Mouse (Mus musculus): ENCODE measurements around the gene Ppm1e. TPM values are rescaled to one million over a fixed set of nuclear protein-coding genes. Genes with fewer than 3 reads are reported as not detected.

The Ppm1e gene
- polyA plus RNA-seq, 1 experiment from 2014 or later, result 40.7 TPM

DNA sequence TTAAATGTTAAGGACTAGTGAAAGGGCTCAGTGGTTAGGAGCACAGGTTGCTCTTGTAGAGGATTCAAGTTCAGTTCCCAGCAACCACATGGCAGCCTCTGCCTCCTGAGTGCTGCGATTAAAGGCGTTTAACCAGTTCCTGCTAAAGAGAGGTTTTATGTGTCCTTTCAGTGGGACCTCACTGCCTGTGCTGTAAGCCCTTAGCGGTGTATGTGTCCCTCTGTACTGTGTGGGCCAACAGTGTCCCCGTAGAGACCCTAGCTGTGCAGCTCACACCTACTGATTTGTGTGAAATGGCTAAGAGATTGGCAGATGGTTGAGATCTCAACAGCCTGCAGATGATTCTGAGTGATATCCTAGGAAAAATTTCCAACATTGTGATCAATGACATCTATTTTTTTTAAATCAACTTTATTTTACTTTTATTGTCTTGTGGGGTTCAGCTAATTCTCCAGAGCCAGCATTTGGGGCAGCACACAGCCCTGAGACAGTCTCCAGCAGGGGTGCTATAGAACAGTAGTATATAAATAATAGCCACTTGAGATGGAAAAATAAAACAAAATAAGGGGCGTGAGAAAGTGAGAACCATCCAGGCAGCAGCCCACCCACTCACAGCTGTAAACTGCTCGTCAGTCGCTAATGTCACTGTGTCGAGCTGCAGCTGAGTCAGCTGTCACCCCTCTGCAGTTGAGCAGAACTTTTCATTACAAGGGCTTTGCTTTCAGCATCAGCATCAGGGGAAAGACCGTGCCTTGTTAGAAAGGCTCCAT is 111.9 kb downstream of the Ppm1e start:
- 59% methylated on average over 9 of the region's 9 CpGs for WGBS
- Histone ChIP-seq H3K4me2 (replicated peaks) (no peak overlapping the region), H3K27me3 (ENCODE audit: control insufficient read depth, insufficient read depth, low read length) (no peaks in the 10 kb centered on the region), H3K4me3 (replicated peaks; ENCODE audit: low read length) (no peak overlapping the region), H3K36me3 (replicated peaks; ENCODE audit: control insufficient read depth, insufficient read depth) (peaks cover 6% of the 10 kb centered on the region; the same call in 1 of the 2 replicates), H3K9ac (no peak overlapping the region), H3K9me3 (ENCODE audit: control insufficient read depth, low read length) (no peaks in the 10 kb centered on the region), H3K4me1 (replicated peaks; ENCODE audit: control insufficient read depth, insufficient read depth, low read length) (no peaks in the 10 kb centered on the region; the same call in 1 of the 2 replicates), H3K27ac (no peak overlapping the region)
- no peak for DNase-seq (ENCODE audit: low spot score)
- no peak for ATAC-seq (ENCODE audit: low FRiP score)

DNA sequence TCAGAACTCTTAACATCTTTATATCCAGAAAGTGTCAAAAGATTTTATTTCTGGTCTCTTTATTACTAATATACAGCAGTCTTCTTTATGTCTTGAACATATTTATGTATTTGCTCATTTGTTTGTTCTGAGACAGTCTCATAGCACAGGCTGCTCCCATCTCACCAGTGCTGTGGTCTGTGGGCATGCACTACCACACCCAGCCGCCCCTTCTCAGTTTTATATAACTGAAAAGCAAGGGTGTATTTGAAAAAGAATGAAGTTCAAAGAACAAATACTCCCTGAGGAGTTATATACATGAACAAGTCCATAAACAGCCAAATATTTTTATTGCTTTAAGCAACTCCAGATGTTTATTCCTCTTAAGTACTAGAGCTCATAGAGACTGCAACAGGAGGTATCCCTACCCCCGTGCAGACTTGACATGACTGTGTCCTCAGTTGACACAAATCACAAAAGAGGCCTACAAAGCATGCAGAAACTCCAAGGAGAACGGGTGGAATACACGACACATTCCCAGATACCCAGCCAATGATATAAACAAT is 112.6 kb downstream of the Ppm1e start:
- WGBS, result 74% methylated on average over 4 of the region's 4 CpGs
- no peaks in the 10 kb centered on the region for H3K9me3 ChIP-seq (ENCODE audit: control insufficient read depth, low read length)

DNA sequence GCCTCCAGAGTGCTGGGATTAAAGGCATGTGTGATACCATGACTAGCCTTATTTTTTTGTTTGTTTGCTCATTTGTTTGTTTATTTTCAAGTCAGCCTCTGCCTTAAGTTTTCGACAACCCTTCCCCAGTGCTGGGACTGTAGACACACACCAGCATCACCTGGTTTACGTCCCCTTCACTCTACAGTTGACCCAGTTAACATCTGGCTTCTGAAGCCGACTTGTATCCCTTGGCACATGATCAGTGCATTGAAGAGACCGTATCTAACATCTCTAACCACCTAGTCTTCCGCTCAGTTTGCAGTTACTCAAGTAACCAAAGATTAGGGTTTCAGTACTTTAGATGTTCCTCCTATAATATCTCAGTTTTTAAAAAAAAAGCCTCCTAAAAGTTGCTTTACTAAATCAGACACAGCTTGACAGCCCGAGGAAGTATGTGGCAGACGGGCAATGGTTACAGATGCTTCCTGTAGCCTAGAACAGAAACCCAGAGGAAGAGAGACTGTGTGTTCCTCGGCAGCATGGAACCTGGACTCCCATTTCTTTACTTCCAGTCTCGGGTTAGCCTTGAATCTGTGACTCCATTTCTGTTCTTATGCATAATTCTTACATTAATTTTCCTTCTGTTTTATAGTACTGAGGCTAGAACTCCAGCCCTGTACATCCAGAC is 113.5 kb downstream of the Ppm1e start:
- Histone ChIP-seq H3K9me3 (ENCODE audit: control insufficient read depth, low read length) (no peaks in the 10 kb centered on the region), H3K27me3 (ENCODE audit: control insufficient read depth, insufficient read depth, low read length) (no peaks in the 10 kb centered on the region), H3K4me3 (replicated peaks; ENCODE audit: low read length) (no peak overlapping the region), H3K4me2 (replicated peaks) (no peak overlapping the region), H3K36me3 (replicated peaks; ENCODE audit: control insufficient read depth, insufficient read depth) (peaks cover 13% of the 10 kb centered on the region; the same call in 1 of the 2 replicates), H3K9ac (no peak overlapping the region), H3K4me1 (replicated peaks; ENCODE audit: control insufficient read depth, insufficient read depth, low read length) (no peaks in the 10 kb centered on the region; the same call in 1 of the 2 replicates), H3K27ac (no peak overlapping the region)
- ATAC-seq (ENCODE audit: low FRiP score) (no peak), DNase-seq (ENCODE audit: low spot score) (no peak)
- WGBS, result 91% methylated on average over 9 of the region's 9 CpGs

More for the DNA sequence above, 112.6 kb downstream of the Ppm1e start:
- Histone ChIP-seq H3K9ac (no peak overlapping the region), H3K27ac (no peak overlapping the region), H3K4me2 (replicated peaks) (no peak overlapping the region), H3K27me3 (ENCODE audit: control insufficient read depth, insufficient read depth, low read length) (no peaks in the 10 kb centered on the region), H3K4me3 (replicated peaks; ENCODE audit: low read length) (no peak overlapping the region), H3K36me3 (replicated peaks; ENCODE audit: control insufficient read depth, insufficient read depth) (peaks cover 7% of the 10 kb centered on the region; the same call in 1 of the 2 replicates), H3K4me1 (replicated peaks; ENCODE audit: control insufficient read depth, insufficient read depth, low read length) (no peaks in the 10 kb centered on the region; the same call in 1 of the 2 replicates)
- no peak for DNase-seq (ENCODE audit: low spot score)
- no peak for ATAC-seq (ENCODE audit: low FRiP score)

DNA sequence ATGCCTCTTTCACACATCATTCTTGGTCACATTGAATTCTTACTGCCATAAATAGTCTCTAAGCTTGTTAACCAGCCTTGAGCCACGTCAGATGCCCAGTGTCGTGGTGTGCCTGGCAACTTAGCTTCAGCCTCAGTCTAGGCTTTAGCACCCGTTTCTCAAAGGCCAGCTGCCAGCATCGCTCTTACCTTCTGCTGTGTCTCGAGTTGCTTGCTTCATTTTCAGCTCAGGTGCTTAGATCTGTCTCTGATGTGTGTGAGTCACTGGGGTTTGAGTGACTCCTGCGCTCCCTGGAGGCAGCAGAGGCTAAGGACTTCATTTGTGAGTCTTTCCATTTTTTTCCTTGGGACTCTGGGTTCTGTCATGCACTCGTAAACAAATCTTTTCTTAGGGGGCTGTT is 117.6 kb downstream of the Ppm1e start:
- H3K27ac ChIP-seq, result no peak overlapping the region
- H3K9me3 ChIP-seq (ENCODE audit: control insufficient read depth, low read length), result no peaks in the 10 kb centered on the region
- H3K4me3 ChIP-seq (replicated peaks; ENCODE audit: low read length), result no peak overlapping the region
- ATAC-seq (ENCODE audit: low FRiP score), result no peak
- H3K36me3 ChIP-seq (replicated peaks; ENCODE audit: control insufficient read depth, insufficient read depth), result peaks cover 28% of the 10 kb centered on the region
- no peak for DNase-seq (ENCODE audit: low spot score)
- 82% methylated on average over 7 of the region's 7 CpGs for WGBS
- no peaks in the 10 kb centered on the region for H3K4me1 ChIP-seq (replicated peaks; ENCODE audit: control insufficient read depth, insufficient read depth, low read length)
- no peak overlapping the region for H3K4me2 ChIP-seq (replicated peaks)
- H3K9ac ChIP-seq, result no peak overlapping the region
- H3K27me3 ChIP-seq (ENCODE audit: control insufficient read depth, insufficient read depth, low read length), result no peaks in the 10 kb centered on the region

DNA sequence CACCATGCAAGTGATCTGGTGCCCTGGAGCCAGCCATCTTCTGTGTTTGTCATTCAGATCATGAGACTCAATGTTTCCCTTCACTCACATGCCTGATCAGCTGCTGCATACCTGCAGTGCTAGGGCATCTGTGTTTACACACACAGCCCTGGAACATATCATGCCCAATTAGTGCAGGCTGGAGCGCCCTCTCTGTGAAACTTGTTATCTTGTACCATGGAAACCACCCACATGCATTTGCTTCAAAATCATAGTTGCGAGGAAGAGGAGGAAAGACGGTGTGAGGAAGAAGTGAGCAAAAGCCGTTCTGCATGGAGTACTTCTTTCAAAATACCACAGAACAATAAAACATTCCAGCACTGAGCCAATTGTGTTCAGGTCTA is 118.0 kb downstream of the Ppm1e start:
- Histone ChIP-seq H3K9ac (no peak overlapping the region), H3K27me3 (ENCODE audit: control insufficient read depth, insufficient read depth, low read length) (no peaks in the 10 kb centered on the region), H3K27ac (no peak overlapping the region), H3K4me1 (replicated peaks; ENCODE audit: control insufficient read depth, insufficient read depth, low read length) (no peaks in the 10 kb centered on the region), H3K36me3 (replicated peaks; ENCODE audit: control insufficient read depth, insufficient read depth) (peaks cover 31% of the 10 kb centered on the region), H3K9me3 (ENCODE audit: control insufficient read depth, low read length) (no peaks in the 10 kb centered on the region), H3K4me3 (replicated peaks; ENCODE audit: low read length) (no peak overlapping the region), H3K4me2 (replicated peaks) (no peak overlapping the region)
- WGBS, result 86% methylated on average over 4 of the region's 4 CpGs
- ATAC-seq (ENCODE audit: low FRiP score) (no peak), DNase-seq (ENCODE audit: low spot score) (no peak)

DNA sequence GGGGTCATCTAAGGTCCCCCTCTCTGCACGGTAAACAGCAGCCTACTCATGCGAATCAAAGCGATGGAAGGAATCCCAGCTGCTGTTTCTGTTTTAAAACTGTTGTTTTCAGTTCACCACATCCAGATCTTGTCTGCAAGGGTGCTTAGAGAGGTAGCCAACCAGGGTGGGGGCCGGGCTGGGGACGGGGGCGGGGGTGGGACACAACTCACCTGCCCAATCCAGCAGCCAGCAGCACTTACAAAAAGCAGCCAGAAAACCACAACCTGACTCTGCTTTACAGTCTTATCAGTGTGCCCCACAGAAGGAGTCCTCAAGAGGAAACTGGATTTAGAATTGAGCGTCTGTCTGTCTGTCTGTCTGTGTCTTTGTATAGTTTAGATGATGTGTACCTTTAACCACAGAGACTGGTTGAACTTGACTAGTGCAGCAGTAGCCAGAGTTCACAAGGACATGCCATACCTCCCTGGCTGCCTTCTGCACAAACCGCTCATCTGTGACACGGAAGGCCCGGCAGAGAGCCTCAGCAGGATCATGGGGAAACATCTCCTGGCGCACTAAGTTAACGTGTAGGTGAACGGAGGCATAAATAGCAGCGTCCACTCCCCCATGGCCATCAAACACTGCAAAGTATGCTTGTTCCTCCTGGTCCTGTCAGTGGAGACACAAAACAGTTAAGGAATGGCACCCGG is 118.5 kb downstream of the Ppm1e start:
- H3K27me3 ChIP-seq (ENCODE audit: control insufficient read depth, insufficient read depth, low read length), result no peaks in the 10 kb centered on the region

DNA sequence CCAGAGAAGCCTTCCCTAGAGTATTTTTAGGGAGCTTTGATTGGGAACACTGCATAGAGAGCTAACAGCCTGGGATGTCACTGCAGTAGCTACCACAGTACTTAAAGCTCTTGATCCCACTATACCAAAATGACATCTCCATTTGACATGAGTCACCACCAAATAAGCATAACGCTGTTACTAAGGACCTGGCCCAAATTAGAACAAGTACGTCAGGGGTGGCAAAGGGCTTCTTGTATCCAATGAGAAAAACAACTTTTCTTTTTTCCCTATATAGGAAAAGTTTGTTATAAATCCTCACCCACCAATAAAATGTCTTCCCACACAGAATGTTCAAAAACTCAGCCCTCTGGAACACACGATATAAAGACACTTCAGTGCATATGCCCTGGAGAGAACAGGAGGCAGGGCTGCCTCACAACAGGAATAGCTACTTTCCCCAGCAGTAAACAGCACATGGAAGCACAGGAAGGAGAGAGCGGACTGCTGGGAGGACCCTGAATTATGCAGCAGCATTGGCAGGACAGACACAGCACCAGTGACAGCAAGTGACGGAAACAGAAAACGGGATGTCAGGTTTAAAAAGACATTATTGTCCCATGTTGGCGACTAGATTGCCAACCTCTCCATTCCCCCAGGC is 119.8 kb downstream of the Ppm1e start:
- 81% methylated on average over 7 of the region's 7 CpGs for WGBS
- no peak for ATAC-seq (ENCODE audit: low FRiP score)
- Histone ChIP-seq H3K9me3 (ENCODE audit: control insufficient read depth, low read length) (no peaks in the 10 kb centered on the region), H3K36me3 (replicated peaks; ENCODE audit: control insufficient read depth, insufficient read depth) (peaks cover 40% of the 10 kb centered on the region), H3K27me3 (ENCODE audit: control insufficient read depth, insufficient read depth, low read length) (no peaks in the 10 kb centered on the region), H3K4me1 (replicated peaks; ENCODE audit: control insufficient read depth, insufficient read depth, low read length) (no peaks in the 10 kb centered on the region), H3K9ac (no peak overlapping the region), H3K27ac (no peak overlapping the region), H3K4me2 (replicated peaks) (no peak overlapping the region), H3K4me3 (replicated peaks; ENCODE audit: low read length) (no peak overlapping the region)
- DNase-seq (ENCODE audit: low spot score), result no peak

More for the DNA sequence above, 118.5 kb downstream of the Ppm1e start:
- WGBS, result 82% methylated on average over 15 of the region's 15 CpGs
- ATAC-seq (ENCODE audit: low FRiP score), result no peak
- H3K9ac ChIP-seq, result no peak overlapping the region
- no peaks in the 10 kb centered on the region for H3K9me3 ChIP-seq (ENCODE audit: control insufficient read depth, low read length)
- H3K36me3 ChIP-seq (replicated peaks; ENCODE audit: control insufficient read depth, insufficient read depth), result peaks cover 35% of the 10 kb centered on the region
- H3K4me2 ChIP-seq (replicated peaks), result no peak overlapping the region
- no peak overlapping the region for H3K27ac ChIP-seq
- no peaks in the 10 kb centered on the region for H3K4me1 ChIP-seq (replicated peaks; ENCODE audit: control insufficient read depth, insufficient read depth, low read length)
- no peak overlapping the region for H3K4me3 ChIP-seq (replicated peaks; ENCODE audit: low read length)
- DNase-seq (ENCODE audit: low spot score), result no peak

DNA sequence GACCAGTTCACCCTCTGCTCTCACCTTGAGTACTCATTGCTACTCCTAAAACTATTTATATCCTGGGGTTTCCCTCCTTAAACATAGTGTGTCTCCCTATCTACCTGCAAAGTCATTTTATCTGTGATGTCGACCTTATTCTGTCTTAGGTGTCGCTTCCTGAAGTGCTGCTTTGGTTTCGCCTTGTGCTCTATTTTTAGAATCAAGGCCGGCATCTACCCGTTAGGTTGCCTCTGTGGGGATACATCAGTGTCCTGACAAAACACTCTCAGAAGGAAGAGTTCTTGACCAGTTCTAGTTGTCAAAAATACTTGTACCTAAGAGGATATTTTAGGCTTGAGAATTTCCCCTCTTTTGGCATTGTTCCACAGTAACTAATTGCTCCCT is 123.3 kb downstream of the Ppm1e start:
- Histone ChIP-seq H3K9me3 (ENCODE audit: control insufficient read depth, low read length) (no peaks in the 10 kb centered on the region), H3K4me2 (replicated peaks) (no peak overlapping the region), H3K4me3 (replicated peaks; ENCODE audit: low read length) (no peak overlapping the region), H3K4me1 (replicated peaks; ENCODE audit: control insufficient read depth, insufficient read depth, low read length) (no peaks in the 10 kb centered on the region), H3K9ac (no peak overlapping the region), H3K27me3 (ENCODE audit: control insufficient read depth, insufficient read depth, low read length) (no peaks in the 10 kb centered on the region), H3K27ac (no peak overlapping the region), H3K36me3 (replicated peaks; ENCODE audit: control insufficient read depth, insufficient read depth) (peaks cover 52% of the 10 kb centered on the region)
- DNase-seq (ENCODE audit: low spot score), result no peak
- no peak for ATAC-seq (ENCODE audit: low FRiP score)
- WGBS, result 86% methylated on average over 5 of the region's 5 CpGs
